Mouse (Mus musculus) cerebellum, adult 2 months (tissue): ENCODE measurements around the gene Hba-x. TPM values are rescaled to one million over a fixed set of nuclear protein-coding genes. Genes with fewer than 3 reads are reported as not detected.
A peak's percentile ranks its signal among the peaks of the same experiment; 100 is the strongest.

ENCODE experiments used
- DNase-seq, 2 experiments: peaks; one replicate each; pipeline ENCODE4 v3.0.0; 2021
- H3K27ac ChIP-seq: fragments of 200-500 bp; 2 replicates; pipeline ENCODE4 v1.5.1; 2012; ENCODE audit warnings: low read length, control low read depth, inconsistent platforms; ENCODE audit not compliant: insufficient read depth
- H3K27me3 ChIP-seq: fragments of 200-500 bp; 2 replicates; pipeline ENCODE4 v1.6.1; 2012; ENCODE audit warnings: inconsistent platforms, mild to moderate bottlenecking, low read length, moderate library complexity; ENCODE audit not compliant: control insufficient read depth, insufficient read depth
- H3K4me1 ChIP-seq: fragments of 200-500 bp; 2 replicates; pipeline ENCODE4 v1.6.1; 2011; ENCODE audit warnings: low read length; ENCODE audit not compliant: control insufficient read depth, insufficient read depth
- H3K4me3 ChIP-seq: fragments of 200-500 bp; replicated peaks from 2 replicates; pipeline ENCODE3; 2011; ENCODE audit warnings: mild to moderate bottlenecking, low read depth, low read length, control low read depth; ENCODE audit not compliant: insufficient read depth
- CTCF ChIP-seq: fragments of 200-500 bp; IDR thresholded peaks from 2 replicates; pipeline ENCODE4 v1.5.1; 2011; ENCODE audit warnings: low read depth, mild to moderate bottlenecking, control low read depth, low read length, moderate library complexity, borderline replicate concordance; ENCODE audit not compliant: insufficient read depth
- POLR2A ChIP-seq: fragments of 200-500 bp; IDR thresholded peaks from 2 replicates; pipeline ENCODE4 v1.6.1; 2011; ENCODE audit warnings: low read length, control low read depth, borderline replicate concordance; ENCODE audit not compliant: insufficient read depth
- WGBS: fragments of 180-500 bp; shearing (Covaris S2); methylation state at CpG from one replicate; pipeline ENCODE4 v1.1.7; 2018; 5-methylcytosine and 5-hydroxymethylcytosine counted together
- polyA plus RNA-seq: library from polyadenylated mRNA; depleted of rRNA; stranded (reverse); fragments of >200 nt; gene quantifications from 2 replicates; pipeline ENCODE4 v1.2.3, GENCODE M21; 2012

Gene Hba-x
- polyA plus RNA-seq, 1 experiment = 0.38 TPM

GRCm38 (mm10) chr11:32250880-32251763, 25.1 kb upstream of the Hba-x start:
- no peak for DNase-seq
- Histone ChIP-seq H3K4me1 (no peaks in the 10 kb centered on the region), H3K27ac (no peak overlapping the region), H3K27me3 (no peaks in the 10 kb centered on the region), H3K4me3 (no peak overlapping the region)
- 91% methylated on average over 8 of the region's 8 CpGs for WGBS
- no peak for TF ChIP-seq POLR2A
- TF ChIP-seq CTCF = no peak

- Histone ChIP-seq H3K4me1 (no peaks in the 10 kb centered on the region), H3K27ac (no peak overlapping the region), H3K4me3 (no peak overlapping the region), H3K27me3 (no peaks in the 10 kb centered on the region)
- WGBS = 37% methylated on average over 1 of the region's 1 CpGs
- DNase-seq = peak in 1 of 2 experiments; percentile 49
- TF ChIP-seq POLR2A (no peak), CTCF (no peak)
Observed at GRCm38 (mm10) chr11:32253121-32253520, 23.1 kb upstream of the Hba-x start.

GRCm38 (mm10) chr11:32256146-32256545, 20.1 kb upstream of the Hba-x start:
- TF ChIP-seq CTCF = no peak
- no peak for TF ChIP-seq POLR2A
- Histone ChIP-seq H3K4me1 (no peaks in the 10 kb centered on the region), H3K27me3 (no peaks in the 10 kb centered on the region), H3K27ac (no peak overlapping the region), H3K4me3 (no peak overlapping the region)
- 100% methylated on average over 1 of the region's 1 CpGs for WGBS
- DNase-seq = no peak

- WGBS = 90% methylated on average over 3 of the region's 3 CpGs
- no peak overlapping the region for H3K4me3 ChIP-seq
- no peak for TF ChIP-seq CTCF
- no peak overlapping the region for H3K27ac ChIP-seq
- no peaks in the 10 kb centered on the region for H3K4me1 ChIP-seq
- DNase-seq = no peak
- no peaks in the 10 kb centered on the region for H3K27me3 ChIP-seq
Observed at GRCm38 (mm10) chr11:32256566-32256965, 19.6 kb upstream of the Hba-x start.

- no peaks in the 10 kb centered on the region for H3K4me1 ChIP-seq
- 92% methylated on average over 10 of the region's 10 CpGs for WGBS
- H3K27ac ChIP-seq = no peak overlapping the region
- no peak overlapping the region for H3K4me3 ChIP-seq
- TF ChIP-seq POLR2A (no peak), CTCF (no peak)
- H3K27me3 ChIP-seq = no peaks in the 10 kb centered on the region
- DNase-seq = no peak
Observed at GRCm38 (mm10) chr11:32262674-32263415, 13.4 kb upstream of the Hba-x start.

- no peak for TF ChIP-seq CTCF
- no peak for TF ChIP-seq POLR2A
- no peak overlapping the region for H3K27ac ChIP-seq
- H3K4me1 ChIP-seq = no peaks in the 10 kb centered on the region
- no peak overlapping the region for H3K4me3 ChIP-seq
- WGBS = 95% methylated on average over 3 of the region's 3 CpGs
- H3K27me3 ChIP-seq = no peaks in the 10 kb centered on the region
- no peak for DNase-seq
Observed at GRCm38 (mm10) chr11:32265117-32265738, 11.0 kb upstream of the Hba-x start.

- H3K4me3 ChIP-seq = no peak overlapping the region
- no peaks in the 10 kb centered on the region for H3K27me3 ChIP-seq
- no peak overlapping the region for H3K27ac ChIP-seq
- WGBS = 89% methylated on average over 6 of the region's 6 CpGs
- TF ChIP-seq CTCF (no peak), POLR2A (no peak)
- no peak for DNase-seq
- H3K4me1 ChIP-seq = no peaks in the 10 kb centered on the region
Observed at GRCm38 (mm10) chr11:32266194-32266593, 10.0 kb upstream of the Hba-x start.
